Mouse (Mus musculus) kidney, adult 2 months (tissue): ENCODE measurements around the gene Fry. TPM values are rescaled to one million over a fixed set of nuclear protein-coding genes. Genes with fewer than 3 reads are reported as not detected.
A peak's percentile ranks its signal among the peaks of the same experiment; 100 is the strongest.

ENCODE experiments used
- DNase-seq: peaks from one replicate; pipeline ENCODE4 v3.0.0; 2021
- H3K27ac ChIP-seq: fragments of 200-500 bp; 2 replicates; pipeline ENCODE4 v1.5.1; 2012; ENCODE audit warnings: low read depth, low read length, control low read depth, inconsistent platforms; ENCODE audit not compliant: insufficient read depth
- H3K27me3 ChIP-seq: fragments of 200-500 bp; replicated peaks from 2 replicates; pipeline ENCODE4 v1.6.1; 2012; ENCODE audit warnings: mild to moderate bottlenecking, moderate library complexity, low read length, inconsistent platforms; ENCODE audit not compliant: control insufficient read depth, insufficient read depth
- H3K36me3 ChIP-seq: fragments of 200-500 bp; 2 replicates; pipeline ENCODE4 v1.6.1; 2012; ENCODE audit warnings: mild to moderate bottlenecking, moderate library complexity, low read length, inconsistent platforms; ENCODE audit not compliant: control insufficient read depth, insufficient read depth
- H3K4me1 ChIP-seq: fragments of 200-500 bp; 2 replicates; pipeline ENCODE4 v1.6.1; 2011; ENCODE audit warnings: low read length; ENCODE audit not compliant: control insufficient read depth, insufficient read depth
- H3K4me3 ChIP-seq: fragments of 200-500 bp; 2 replicates; pipeline ENCODE4 v1.5.1; 2011; ENCODE audit warnings: mild to moderate bottlenecking, low read depth, low read length, control low read depth; ENCODE audit not compliant: insufficient read depth
- CTCF ChIP-seq: fragments of 200-500 bp; conservative IDR thresholded peaks from 2 replicates; pipeline ENCODE4 v1.5.1; 2011; ENCODE audit warnings: low read depth, mild to moderate bottlenecking, control low read depth, low read length, moderate library complexity, mixed read lengths; ENCODE audit not compliant: insufficient read depth, insufficient read length
- POLR2A ChIP-seq: fragments of 200-500 bp; IDR thresholded peaks from one replicate; pipeline ENCODE4 v1.6.1; 2011; ENCODE audit warnings: low read depth, low read length, control low read depth
- WGBS: fragments of 180-500 bp; shearing (Covaris S2); methylation state at CpG from one replicate; pipeline ENCODE4 v1.1.7; 2018; 5-methylcytosine and 5-hydroxymethylcytosine counted together
- polyA plus RNA-seq: library from polyadenylated mRNA; depleted of rRNA; stranded (reverse); fragments of >200 nt; gene quantifications from 2 replicates; pipeline ENCODE4 v1.2.3, GENCODE M21; 2012

The Fry gene
- polyA plus RNA-seq, 1 experiment = 12.9 TPM

GRCm38 (mm10) chr5:150346378-150346777 lies 227.9 kb downstream of the Fry start:
- Histone ChIP-seq H3K27ac (no peak overlapping the region), H3K4me1 (no peaks in the 10 kb centered on the region), H3K36me3 (no peaks in the 10 kb centered on the region), H3K4me3 (no peak overlapping the region), H3K27me3 (no peaks in the 10 kb centered on the region)
- TF ChIP-seq CTCF = no peak
- no peak for TF ChIP-seq POLR2A
- DNase-seq = peak; percentile 12
- WGBS = 75% methylated on average over 4 of the region's 4 CpGs

GRCm38 (mm10) chr5:150347845-150348244 lies 229.4 kb downstream of the Fry start:
- Histone ChIP-seq H3K4me1 (no peaks in the 10 kb centered on the region), H3K27me3 (no peaks in the 10 kb centered on the region), H3K4me3 (no peak overlapping the region), H3K36me3 (no peaks in the 10 kb centered on the region), H3K27ac (no peak overlapping the region)
- DNase-seq = no peak
- 93% methylated on average over 2 of the region's 2 CpGs for WGBS
- 0 out of 2 replicates have a peak, but pooled peaks have one; percentile 11 for TF ChIP-seq CTCF
- no peak for TF ChIP-seq POLR2A

DNA sequence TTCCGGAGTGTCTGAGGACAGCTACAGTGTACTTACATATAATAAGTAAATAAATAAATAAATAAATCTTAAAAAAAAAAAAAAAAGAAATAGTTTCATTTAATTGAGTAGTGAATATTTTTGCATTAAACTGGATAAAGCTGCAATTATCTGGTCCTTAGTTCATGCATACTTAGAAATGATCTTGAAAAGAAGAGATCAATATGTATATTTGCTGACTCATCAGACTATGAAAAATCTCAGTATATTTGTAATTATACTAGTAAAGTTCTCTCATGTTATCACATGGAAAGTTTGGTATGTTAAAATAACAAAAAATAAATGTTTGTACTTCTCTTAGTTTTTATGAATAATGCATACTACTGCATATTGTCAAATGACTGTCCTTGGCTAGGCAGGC lies 229.9 kb downstream of the Fry start:
- Histone ChIP-seq H3K4me1 (no peaks in the 10 kb centered on the region), H3K4me3 (no peak overlapping the region), H3K36me3 (no peaks in the 10 kb centered on the region), H3K27ac (no peak overlapping the region), H3K27me3 (no peaks in the 10 kb centered on the region)
- no peak for DNase-seq
- TF ChIP-seq POLR2A (no peak), CTCF (no peak)
- WGBS = 100% methylated on average over 1 of the region's 1 CpGs

DNA sequence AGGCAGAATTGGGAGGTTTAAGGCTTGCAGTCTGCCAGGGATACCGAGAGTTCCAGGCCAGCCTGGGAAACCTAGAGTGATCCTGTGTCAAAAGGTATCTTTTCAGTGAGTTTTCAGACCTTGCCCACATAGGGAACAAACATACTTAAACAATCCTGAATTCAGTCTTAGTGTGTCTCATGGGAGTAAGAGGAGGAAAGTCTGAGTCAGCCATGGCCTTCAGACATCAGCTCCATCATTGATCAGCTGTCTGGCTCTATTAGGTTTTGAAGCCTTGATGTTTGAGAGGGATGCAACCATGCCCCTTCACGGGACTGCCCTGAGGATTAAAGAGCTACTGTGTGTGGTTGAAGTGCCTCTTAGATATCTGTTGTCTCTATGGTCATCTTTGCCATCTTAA lies 232.7 kb downstream of the Fry start:
- no peak overlapping the region for H3K4me3 ChIP-seq
- no peak overlapping the region for H3K27ac ChIP-seq
- H3K4me1 ChIP-seq = no peaks in the 10 kb centered on the region
- no peak for TF ChIP-seq CTCF
- H3K27me3 ChIP-seq = no peaks in the 10 kb centered on the region
- no peak for DNase-seq
- no peaks in the 10 kb centered on the region for H3K36me3 ChIP-seq
- 83% methylated on average over 2 of the region's 2 CpGs for WGBS

DNA sequence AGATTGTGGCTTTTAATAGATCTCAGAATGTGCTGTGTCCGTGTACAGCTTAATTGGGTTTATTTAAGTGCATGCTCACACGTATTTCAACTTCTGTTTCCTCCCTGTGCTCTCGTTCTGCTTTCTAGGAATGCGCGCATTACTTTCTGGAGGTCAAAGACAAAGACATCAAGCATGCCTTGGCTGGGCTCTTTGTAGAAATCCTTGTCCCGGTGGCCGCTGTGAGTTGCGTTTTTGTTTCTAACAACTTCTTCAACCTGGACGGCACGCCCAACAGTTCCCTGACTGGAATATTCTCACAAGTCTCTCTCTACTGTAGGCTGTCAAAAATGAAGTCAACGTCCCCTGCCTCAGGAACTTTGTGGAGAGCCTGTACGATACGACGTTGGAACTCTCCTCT lies 240.2 kb downstream of the Fry start:
- Histone ChIP-seq H3K27me3 (no peaks in the 10 kb centered on the region), H3K27ac (no peak overlapping the region), H3K4me1 (no peaks in the 10 kb centered on the region), H3K4me3 (no peak overlapping the region), H3K36me3 (no peaks in the 10 kb centered on the region)
- no peak for DNase-seq
- TF ChIP-seq POLR2A (no peak), CTCF (no peak)
- WGBS = 76% methylated on average over 14 of the region's 14 CpGs

- no peak for DNase-seq
- no peak overlapping the region for H3K27ac ChIP-seq
- no peaks in the 10 kb centered on the region for H3K27me3 ChIP-seq
- no peaks in the 10 kb centered on the region for H3K36me3 ChIP-seq
- H3K4me1 ChIP-seq = no peaks in the 10 kb centered on the region
- 68% methylated on average over 6 of the region's 6 CpGs for WGBS
- H3K4me3 ChIP-seq = no peak overlapping the region
- no peak for TF ChIP-seq POLR2A
- no peak for TF ChIP-seq CTCF
Measured at GRCm38 (mm10) chr5:150362241-150362640, 243.8 kb downstream of the Fry start.

DNA sequence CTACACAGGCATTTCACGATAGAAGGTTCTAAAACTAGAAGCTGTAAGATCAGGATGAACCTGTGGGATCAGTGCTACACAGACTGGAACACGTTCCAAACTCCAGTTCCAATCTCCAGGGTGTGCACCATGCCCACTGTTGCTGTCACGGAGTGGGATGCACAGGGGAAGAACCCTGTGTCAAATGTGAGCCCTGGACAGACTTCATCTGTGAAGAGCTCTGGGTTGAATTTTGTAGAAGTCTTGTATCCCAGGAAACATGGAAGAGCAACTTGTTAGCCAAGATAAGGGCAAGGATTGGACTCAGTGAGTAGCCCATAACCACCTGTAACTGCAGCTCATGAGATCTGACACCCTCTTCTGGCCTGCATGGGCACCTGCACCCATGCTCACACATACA lies 246.2 kb downstream of the Fry start:
- no peaks in the 10 kb centered on the region for H3K4me1 ChIP-seq
- H3K27me3 ChIP-seq = no peaks in the 10 kb centered on the region
- WGBS = 87% methylated on average over 3 of the region's 3 CpGs
- no peak for TF ChIP-seq POLR2A
- no peak for TF ChIP-seq CTCF
- no peak for DNase-seq
- H3K27ac ChIP-seq = no peak overlapping the region
- H3K36me3 ChIP-seq = 0 out of 2 replicates have a peak, but pooled peaks cover 1% of the 10 kb centered on the region
- no peak overlapping the region for H3K4me3 ChIP-seq

- 0 out of 2 replicates have a peak, but pooled peaks cover 1% of the 10 kb centered on the region for H3K36me3 ChIP-seq
- no peak overlapping the region for H3K27ac ChIP-seq
- DNase-seq = no peak
- H3K4me1 ChIP-seq = no peaks in the 10 kb centered on the region
- no peaks in the 10 kb centered on the region for H3K27me3 ChIP-seq
- WGBS = 96% methylated on average over 4 of the region's 4 CpGs
- TF ChIP-seq POLR2A (no peak), CTCF (no peak)
- H3K4me3 ChIP-seq = no peak overlapping the region
Measured at GRCm38 (mm10) chr5:150367027-150367426, 248.6 kb downstream of the Fry start.
